ENCODE assay signal across 32 mouse cellular contexts in genomic region chr4:138431340-138431739, GRCm38 (mm10). TPM values are rescaled to one million over a fixed set of nuclear protein-coding genes. Genes with fewer than 3 reads are reported as not detected.
A peak's percentile ranks its signal among the peaks of the same experiment; 100 is the strongest.
DNase-seq lines count a peak whose midpoint lies in the region; ATAC-seq and TF ChIP-seq lines count a peak whose summit lies in the region.
"Had no signal": no experiment of that assay in that cellular context is flagged by ENCODE, and none has a peak within 500 bp of the region (broad histone marks: within the 10 kb centered on the region; RNA-seq: fewer than 3 reads in every experiment).

No protein-coding gene starts in this region.

- peaks cover 10% of the 10 kb centered on the region for H3K4me1 ChIP-seq in embryonic facial prominence, embryonic 15.5 days
- H3K4me1 ChIP-seq in embryonic facial prominence, embryonic 10.5 days, result peaks cover 14% of the 10 kb centered on the region
- H3K4me1 ChIP-seq in embryonic fibroblast, embryonic 13.5 days (ENCODE audit: control insufficient read depth, insufficient read depth, low read length), result 0 out of 2 replicates have a peak, but pooled peaks cover 4% of the 10 kb centered on the region
- H3K4me1 ChIP-seq in lung, embryonic 14.5 days (ENCODE audit: insufficient read depth), result 0 out of 2 replicates have a peak, but pooled peaks cover 4% of the 10 kb centered on the region

- H3K9me3 ChIP-seq in embryonic facial prominence, embryonic 15.5 days (replicated peaks), result no peaks in the 10 kb centered on the region
- H3K9me3 ChIP-seq in embryonic facial prominence, embryonic 10.5 days, result no peaks in the 10 kb centered on the region
- no peaks in the 10 kb centered on the region for H3K9me3 ChIP-seq in lung, embryonic 14.5 days (ENCODE audit: low read depth, low read length)
- H3K9me3 ChIP-seq: forebrain, embryonic 15.5 days; heart, embryonic 13.5 days; limb, embryonic 13.5 days; liver, embryonic 13.5 days; midbrain, embryonic 15.5 days had no signal

- no peak overlapping the region for H3K4me2 ChIP-seq in embryonic facial prominence, embryonic 15.5 days (replicated peaks)
- H3K4me2 ChIP-seq in lung, embryonic 14.5 days, result no peak overlapping the region
- H3K4me2 ChIP-seq: forebrain, embryonic 15.5 days; heart, embryonic 13.5 days; limb, embryonic 13.5 days; liver, embryonic 13.5 days; midbrain, embryonic 15.5 days had no signal

- DNase-seq in embryonic facial prominence, embryonic 10.5 days (ENCODE audit: low spot score), result no peak
- DNase-seq in lung, embryonic 14.5 days, result peak; percentile 49
- DNase-seq in lung, postnatal 14 days, result peak; percentile 49
- DNase-seq in adrenal gland, adult 8-10 months, result no peak
- DNase-seq in layer of hippocampus, postnatal 14 days (ENCODE audit: low spot score in 2 of 2), result no peak
- no peak for DNase-seq in gastrocnemius, postnatal 36 days
- DNase-seq: adrenal gland, postnatal 25 days; cerebellum, adult 11-12 months; cerebellum, postnatal 14 days; gastrocnemius, adult 2 months; heart, postnatal 10 days; kidney, adult 2 months; kidney, postnatal 4 days; liver, embryonic 13.5 days; right cerebral cortex, postnatal 25 days; thymus, adult 18-20 months; thymus, postnatal 36 days had no signal

- no peak for TF ChIP-seq CTCF in embryonic fibroblast, embryonic 13.5 days (IDR thresholded peaks at IDR 0.05; ENCODE audit: borderline replicate concordance, insufficient read depth, low read length)
- TF ChIP-seq CTCF in lung, embryonic 14.5 days (IDR thresholded peaks at IDR 0.05; ENCODE audit: low read depth), result no peak

- no peak overlapping the region for H3K4me3 ChIP-seq in embryonic facial prominence, embryonic 15.5 days (replicated peaks)
- H3K4me3 ChIP-seq in embryonic facial prominence, embryonic 10.5 days, result no peak overlapping the region
- H3K4me3 ChIP-seq in embryonic fibroblast, embryonic 13.5 days (ENCODE audit: insufficient read depth, low read length), result no peak overlapping the region
- no peak overlapping the region for H3K4me3 ChIP-seq in lung, embryonic 14.5 days (ENCODE audit: low read depth, low read length)
- H3K4me3 ChIP-seq: forebrain, embryonic 15.5 days; gastrocnemius, adult 2 months; heart, embryonic 13.5 days; limb, embryonic 13.5 days; liver, embryonic 13.5 days; midbrain, embryonic 15.5 days had no signal

- WGBS in embryonic facial prominence, embryonic 15.5 days, result 29% methylated on average over 8 of the region's 8 CpGs
- 46% methylated on average over 8 of the region's 8 CpGs for WGBS in embryonic facial prominence, embryonic 10.5 days
- 37% methylated on average over 8 of the region's 8 CpGs for WGBS in lung, embryonic 14.5 days

- intact Hi-C loops in gastrocnemius, postnatal 36 days (cut with DNase I), result no loop called here

- 0 out of 2 replicates have a peak overlapping the region, but pooled peaks have one; percentile 1 for H3K27ac ChIP-seq in embryonic facial prominence, embryonic 15.5 days (replicated peaks)
- H3K27ac ChIP-seq in embryonic facial prominence, embryonic 10.5 days (replicated peaks), result no peak overlapping the region
- H3K27ac ChIP-seq in embryonic fibroblast, embryonic 13.5 days (ENCODE audit: insufficient read depth, low read length), result peak overlapping the region; percentile 76
- no peak overlapping the region for H3K27ac ChIP-seq in lung, embryonic 14.5 days (ENCODE audit: low read depth)
- H3K27ac ChIP-seq: forebrain, embryonic 15.5 days; gastrocnemius, adult 2 months; heart, embryonic 13.5 days; kidney, postnatal 0 days; limb, embryonic 13.5 days; liver, embryonic 13.5 days; macrophage; midbrain, embryonic 15.5 days; stomach, postnatal 0 days had no signal

- no peak overlapping the region for H3K9ac ChIP-seq in embryonic facial prominence, embryonic 15.5 days
- H3K9ac ChIP-seq in lung, embryonic 14.5 days, result no peak overlapping the region
- H3K9ac ChIP-seq: forebrain, embryonic 15.5 days; heart, embryonic 13.5 days; limb, embryonic 13.5 days; liver, embryonic 13.5 days; midbrain, embryonic 15.5 days had no signal

- H3K36me3 ChIP-seq in embryonic facial prominence, embryonic 15.5 days, result no peaks in the 10 kb centered on the region
- H3K36me3 ChIP-seq in embryonic facial prominence, embryonic 10.5 days (replicated peaks), result peaks cover 5% of the 10 kb centered on the region
- peaks cover 1% of the 10 kb centered on the region; the same call in 1 of the 2 replicates for H3K36me3 ChIP-seq in lung, embryonic 14.5 days (ENCODE audit: insufficient read depth)
- H3K36me3 ChIP-seq: forebrain, embryonic 15.5 days; midbrain, embryonic 15.5 days had no signal

- no peak for TF ChIP-seq POLR2A in embryonic fibroblast, embryonic 13.5 days (IDR thresholded peaks at IDR 0.05; ENCODE audit: low read depth, low read length)

- H3K27me3 ChIP-seq in embryonic facial prominence, embryonic 15.5 days, result no peaks in the 10 kb centered on the region
- H3K27me3 ChIP-seq in embryonic facial prominence, embryonic 10.5 days (replicated peaks; ENCODE audit: low read depth, poor library complexity, severe bottlenecking), result peaks cover 7% of the 10 kb centered on the region; the same call in 1 of the 2 replicates
- no peaks in the 10 kb centered on the region for H3K27me3 ChIP-seq in lung, embryonic 14.5 days (ENCODE audit: insufficient read depth, low read length)

- no peak for ATAC-seq in embryonic facial prominence, embryonic 15.5 days (ENCODE audit: insufficient number of reproducible peaks, low FRiP score, low TSS enrichment, low read depth)
- no peak for ATAC-seq in lung, embryonic 14.5 days (ENCODE audit: insufficient read depth)
- ATAC-seq: forebrain, embryonic 15.5 days; hindbrain, embryonic 16.5 days; midbrain, embryonic 15.5 days had no signal

RNA-seq across cellular contexts. Expression of gene Mul1, which starts 3.1 kb away (rescaled TPM):
- polyA plus RNA-seq in embryonic facial prominence, embryonic 15.5 days (2015; fragmentation: Nextera tagmentation; extraction: Ambion mirVana), result 17.7 and 18.0 TPM in 2 replicates
- 19.7 and 20.8 TPM in 2 replicates for polyA plus RNA-seq in embryonic facial prominence, embryonic 10.5 days (2016; fragmentation: Nextera tagmentation; extraction: Ambion mirVana)
- 14.4 and 15.8 TPM in 2 replicates for polyA plus RNA-seq in embryonic fibroblast, embryonic 13.5 days (2011; ENCODE audit: insufficient read length, low read depth, missing spikeins)
- polyA plus RNA-seq in lung, embryonic 14.5 days (2014; fragmentation: Nextera tagmentation; extraction: Ambion mirVana), result 16.1 and 18.0 TPM in 2 replicates
- total RNA-seq in adrenal gland, adult 8-10 months (2022), result 10 to 100 TPM; 54.2 to 59.0 (median 56.8) TPM
- 10 to 100 TPM; 43.4 to 46.7 TPM for total RNA-seq in layer of hippocampus, postnatal 14 days (2021)
- 10 to 100 TPM; 34.1 to 34.9 TPM for total RNA-seq in gastrocnemius, postnatal 36 days (2021)

RNA-seq across cellular contexts. Expression of gene Camk2n1, which starts 22.8 kb away (rescaled TPM):
- 3.1 and 3.4 TPM in 2 replicates for polyA plus RNA-seq in embryonic facial prominence, embryonic 15.5 days (2015; fragmentation: Nextera tagmentation; extraction: Ambion mirVana)
- 1.1 and 1.2 TPM in 2 replicates for polyA plus RNA-seq in embryonic facial prominence, embryonic 10.5 days (2016; fragmentation: Nextera tagmentation; extraction: Ambion mirVana)
- polyA plus RNA-seq in embryonic fibroblast, embryonic 13.5 days (2011; ENCODE audit: insufficient read length, low read depth, missing spikeins), result 5.6 and 7.2 TPM in 2 replicates
- polyA plus RNA-seq in lung, embryonic 14.5 days (2014; fragmentation: Nextera tagmentation; extraction: Ambion mirVana), result 2.6 and 3.2 TPM in 2 replicates
- 10 to 100 TPM; 29.2 to 33.7 (median 31.2) TPM for total RNA-seq in adrenal gland, adult 8-10 months (2022)
- total RNA-seq in layer of hippocampus, postnatal 14 days (2021), result 100 to 1,000 TPM; 211 to 242 TPM
- total RNA-seq in gastrocnemius, postnatal 36 days (2021), result 1 to 10 TPM; 3.4 to 3.9 TPM
- total RNA-seq: MEL had no signal
- polyA plus RNA-seq: macrophage had no signal

RNA-seq across cellular contexts. Expression of gene Fam43b, which starts 35.0 kb away (rescaled TPM):
- polyA plus RNA-seq in embryonic facial prominence, embryonic 15.5 days (2015; fragmentation: Nextera tagmentation; extraction: Ambion mirVana), result 0.09 and 0.11 TPM in 2 replicates
- 0.13 TPM in 1 of 2 replicates, not detected in the other for polyA plus RNA-seq in embryonic facial prominence, embryonic 10.5 days (2016; fragmentation: Nextera tagmentation; extraction: Ambion mirVana)
- polyA plus RNA-seq in embryonic fibroblast, embryonic 13.5 days (2011; ENCODE audit: insufficient read length, low read depth, missing spikeins), result not detected in 2 replicates
- polyA plus RNA-seq in lung, embryonic 14.5 days (2014; fragmentation: Nextera tagmentation; extraction: Ambion mirVana), result not detected in 2 replicates
- total RNA-seq in adrenal gland, adult 8-10 months (2022), result 1 to 10 TPM; 2.9 to 6.1 (median 3.9) TPM
- total RNA-seq in layer of hippocampus, postnatal 14 days (2021), result 10 to 100 TPM; 24.2 to 24.3 TPM
- total RNA-seq in gastrocnemius, postnatal 36 days (2021), result not detected
- total RNA-seq: gastrocnemius, adult 2 months; heart, adult 8-10 months; heart, postnatal 10 days; megakaryocyte-erythroid progenitor cell, adult 5-6 weeks; MEL; neutrophil, adult 5-6 weeks had no signal
- polyA plus RNA-seq: gonadal fat pad, adult 2 months; heart, embryonic 13.5 days; kidney, adult 2 months; limb, embryonic 13.5 days; liver, embryonic 13.5 days; macrophage; stomach, postnatal 0 days had no signal

Comparison
In these comparisons a context has a peak if more than half of its experiments do, and no peak if none do; other contexts are left out.
1. H3K27ac ChIP-seq: peak in embryonic facial prominence, embryonic 15.5 days (single experiment) and embryonic fibroblast, embryonic 13.5 days (single experiment); none in embryonic facial prominence, embryonic 10.5 days (single experiment) and lung, embryonic 14.5 days (single experiment).
2. DNase-seq: peak in lung, embryonic 14.5 days (single experiment) and lung, postnatal 14 days (single experiment); none in embryonic facial prominence, embryonic 10.5 days (single experiment), adrenal gland, adult 8-10 months (single experiment), layer of hippocampus, postnatal 14 days (0 of 2) and gastrocnemius, postnatal 36 days (0 of 2).